Mouse (Mus musculus) lung, embryonic 15.5 days (tissue): Measurements from ENCODE around the gene Slc16a8. TPM values are rescaled to one million over a fixed set of nuclear protein-coding genes. Genes with fewer than 3 reads are reported as not detected.

ENCODE experiments used
- ATAC-seq: fragments of 200-750 bp; cut with Nextera tagmentation; 2 replicates; pipeline ENCODE4 v1.8.0; 2017; ENCODE audit warnings: moderate number of reproducible peaks, borderline replicate concordance; ENCODE audit not compliant: low FRiP score, low TSS enrichment; ENCODE audit errors: extremely low read depth
- H3K27ac ChIP-seq: fragments of 300-500 bp; sonication (generic); 2 replicates; pipeline ENCODE4 v1.5.1; 2015; ENCODE audit warnings: moderate library complexity, mild to moderate bottlenecking, inconsistent platforms
- H3K27me3 ChIP-seq: fragments of 300-500 bp; sonication (generic); 2 replicates; pipeline ENCODE4 v1.6.1; 2015; ENCODE audit warnings: inconsistent platforms
- H3K36me3 ChIP-seq: fragments of 300-500 bp; sonication (generic); 2 replicates; pipeline ENCODE4 v1.6.1; 2015; ENCODE audit warnings: inconsistent platforms
- H3K4me1 ChIP-seq: fragments of 300-500 bp; sonication (generic); 2 replicates; pipeline ENCODE4 v1.6.1; 2015; ENCODE audit warnings: inconsistent platforms
- H3K4me2 ChIP-seq: fragments of 300-500 bp; sonication (generic); 2 replicates; pipeline ENCODE4 v1.6.1; 2015; ENCODE audit warnings: inconsistent platforms, mild to moderate bottlenecking, moderate library complexity
- H3K4me3 ChIP-seq: fragments of 300-500 bp; sonication (generic); 2 replicates; pipeline ENCODE4 v1.5.1; 2015; ENCODE audit warnings: mild to moderate bottlenecking, inconsistent platforms
- H3K9ac ChIP-seq: fragments of 300-500 bp; sonication (generic); 2 replicates; pipeline ENCODE4 v1.6.1; 2015; ENCODE audit warnings: inconsistent platforms
- H3K9me3 ChIP-seq: fragments of 300-500 bp; sonication (generic); 2 replicates; pipeline ENCODE4 v1.6.1; 2016; ENCODE audit warnings: inconsistent platforms
- WGBS: fragments of 180-500 bp; shearing (Covaris S2); methylation state at CpG from one replicate; pipeline ENCODE4 v1.1.7; 2015; 5-methylcytosine and 5-hydroxymethylcytosine counted together
- polyA plus RNA-seq: library from polyadenylated mRNA; unstranded; fragments of >200 nt; fragmentation: Nextera tagmentation; extraction: Ambion mirVana; gene quantifications from 2 replicates; pipeline ENCODE4 v1.2.1, GENCODE M21; 2015

Gene Slc16a8
- 0.21 and 0.24 TPM in 2 replicates for polyA plus RNA-seq

DNA sequence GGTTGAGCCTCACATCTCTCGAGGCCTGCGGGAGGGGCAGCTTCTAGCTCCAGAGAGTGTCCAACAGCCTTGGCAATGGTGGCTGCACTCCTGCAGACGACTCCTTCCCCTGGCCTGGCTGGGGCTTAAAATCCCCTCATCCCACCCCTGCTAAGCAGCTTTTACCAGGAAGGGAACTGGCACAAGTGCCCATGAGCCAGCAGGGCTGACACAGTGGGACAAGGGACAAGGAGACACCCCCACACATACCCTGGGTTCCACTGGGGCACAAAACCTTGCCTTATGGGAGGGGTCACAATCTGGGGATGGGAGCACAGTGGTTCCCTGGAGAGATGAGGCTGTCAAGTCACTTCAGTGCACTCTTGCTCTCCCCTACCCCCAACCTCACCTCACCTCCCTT, at the start of gene Slc16a8:
Slc16a8 (minus strand) TSS at position 101 of the 400 bp plus-strand sequence.
- 24% methylated on average over 3 of the region's 3 CpGs for WGBS
- no peak within 1 kb of the TSS for H3K9ac ChIP-seq
- no peaks in the 10 kb centered on the region for H3K36me3 ChIP-seq
- no peak within 1 kb of the TSS for H3K4me3 ChIP-seq
- no peak for ATAC-seq
- H3K4me2 ChIP-seq = no peak within 1 kb of the TSS
- H3K27me3 ChIP-seq = peaks cover 58% of the 10 kb centered on the region
- H3K9me3 ChIP-seq = no peaks in the 10 kb centered on the region
- H3K27ac ChIP-seq = no peak within 1 kb of the TSS
- peaks cover 18% of the 10 kb centered on the region for H3K4me1 ChIP-seq

DNA sequence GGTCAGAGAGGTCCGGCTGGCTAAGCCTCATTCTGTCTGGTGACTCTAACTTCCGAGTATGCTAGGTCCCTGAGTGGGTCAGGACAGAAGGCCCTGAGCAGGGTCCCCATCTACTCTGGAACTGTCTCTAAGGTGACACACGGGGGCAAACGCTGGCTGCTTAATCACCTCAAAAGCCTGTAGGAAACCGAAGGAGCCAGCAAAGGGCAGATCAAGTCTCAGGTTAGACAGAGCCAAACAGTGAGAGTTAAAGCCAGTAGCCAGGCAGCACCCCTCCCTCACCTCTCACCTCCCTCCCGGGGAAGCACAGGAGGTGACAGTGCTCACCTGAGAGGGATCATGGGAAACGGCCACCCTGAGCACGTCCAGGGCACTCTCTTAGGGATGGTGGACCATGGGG, 49.2 kb upstream of the Slc16a8 start:
- H3K4me3 ChIP-seq = no peak overlapping the region
- peaks cover 6% of the 10 kb centered on the region; the same call in 1 of the 2 replicates for H3K4me1 ChIP-seq
- H3K4me2 ChIP-seq = no peak overlapping the region
- H3K36me3 ChIP-seq = peaks cover 9% of the 10 kb centered on the region; the same call in 1 of the 2 replicates
- no peak for ATAC-seq
- 79% methylated on average over 8 of the region's 8 CpGs for WGBS
- H3K9me3 ChIP-seq = no peaks in the 10 kb centered on the region
- H3K27ac ChIP-seq = no peak overlapping the region
- H3K27me3 ChIP-seq = no peaks in the 10 kb centered on the region
- H3K9ac ChIP-seq = no peak overlapping the region

DNA sequence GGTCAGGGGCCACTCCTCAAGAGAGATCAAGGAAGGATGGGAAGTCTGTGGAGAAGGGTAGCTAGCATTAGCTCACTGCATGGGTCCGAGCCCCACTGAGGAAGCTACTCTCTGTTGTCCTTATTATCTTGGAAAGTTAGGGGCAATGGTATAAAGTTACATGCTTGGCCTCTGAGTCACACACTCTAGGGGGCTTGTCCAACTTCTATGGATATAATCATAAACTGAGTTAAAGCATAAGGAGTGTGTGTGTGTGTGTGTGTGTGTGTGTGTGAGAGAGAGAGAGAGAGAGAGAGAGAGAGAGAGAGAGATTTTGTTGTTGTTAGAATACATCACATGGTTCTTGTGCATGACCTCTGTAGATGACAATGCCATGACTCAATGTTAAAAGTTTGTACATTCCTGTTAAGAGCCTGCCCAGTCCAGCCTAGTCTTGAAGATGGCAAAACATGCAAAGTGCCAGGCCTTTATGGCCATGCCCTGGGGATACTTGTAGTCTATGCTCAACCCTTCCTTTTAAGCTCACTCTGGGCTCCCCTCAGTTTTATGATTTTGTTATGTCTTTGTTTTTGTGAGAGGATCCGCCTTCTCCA, 45.1 kb upstream of the Slc16a8 start:
- Histone ChIP-seq H3K36me3 (peaks cover 5% of the 10 kb centered on the region; the same call in 1 of the 2 replicates), H3K4me1 (peaks cover 13% of the 10 kb centered on the region; the same call in 1 of the 2 replicates), H3K9me3 (no peaks in the 10 kb centered on the region), H3K27me3 (no peaks in the 10 kb centered on the region), H3K4me3 (no peak overlapping the region), H3K9ac (no peak overlapping the region), H3K27ac (no peak overlapping the region), H3K4me2 (no peak overlapping the region)
- no peak for ATAC-seq
- 79% methylated on average over 2 of the region's 2 CpGs for WGBS

DNA sequence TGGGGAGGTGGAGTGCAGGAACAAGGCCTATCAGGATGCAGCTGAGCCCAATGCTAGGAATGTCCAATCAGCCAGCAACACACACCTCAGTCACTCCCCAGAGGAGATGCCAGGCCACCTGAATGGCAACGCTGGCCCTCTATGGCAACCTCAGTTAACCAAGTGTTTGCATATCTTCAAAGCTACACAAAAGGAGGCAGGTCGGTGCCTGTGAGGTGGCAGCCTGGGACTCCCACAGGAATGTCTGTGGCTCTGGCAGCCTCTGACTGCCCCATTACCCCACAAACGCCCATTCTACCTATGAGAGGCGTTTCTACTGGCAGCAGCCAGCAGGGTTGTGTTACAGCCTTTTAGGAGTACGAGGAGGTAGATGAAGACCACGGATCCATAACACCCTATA, 44.0 kb upstream of the Slc16a8 start:
- no peak overlapping the region for H3K4me3 ChIP-seq
- H3K9ac ChIP-seq = no peak overlapping the region
- WGBS = 68% methylated on average over 6 of the region's 6 CpGs
- H3K36me3 ChIP-seq = peaks cover 5% of the 10 kb centered on the region; the same call in 1 of the 2 replicates
- ATAC-seq = peak; percentile 51; the same call in 1 of the 2 replicates
- peak overlapping the region; percentile 37; the same call in 1 of the 2 replicates for H3K27ac ChIP-seq
- no peak overlapping the region for H3K4me2 ChIP-seq
- no peaks in the 10 kb centered on the region for H3K27me3 ChIP-seq
- H3K9me3 ChIP-seq = no peaks in the 10 kb centered on the region
- peaks cover 13% of the 10 kb centered on the region; the same call in 1 of the 2 replicates for H3K4me1 ChIP-seq

- H3K4me1 ChIP-seq = no peaks in the 10 kb centered on the region
- H3K4me3 ChIP-seq = no peak overlapping the region
- H3K9ac ChIP-seq = no peak overlapping the region
- H3K9me3 ChIP-seq = no peaks in the 10 kb centered on the region
- H3K4me2 ChIP-seq = no peak overlapping the region
- ATAC-seq = no peak
- H3K27ac ChIP-seq = no peak overlapping the region
- WGBS = 88% methylated on average over 9 of the region's 9 CpGs
- H3K27me3 ChIP-seq = no peaks in the 10 kb centered on the region
- peaks cover 3% of the 10 kb centered on the region; the same call in 1 of the 2 replicates for H3K36me3 ChIP-seq
Measured at GRCm38 (mm10) chr15:79292779-79293178, 38.2 kb upstream of the Slc16a8 start.

GRCm38 (mm10) chr15:79290340-79290739, 35.8 kb upstream of the Slc16a8 start:
- H3K4me3 ChIP-seq = no peak overlapping the region
- no peak for ATAC-seq

GRCm38 (mm10) chr15:79289441-79289840, 34.9 kb upstream of the Slc16a8 start:
- no peaks in the 10 kb centered on the region for H3K9me3 ChIP-seq
- no peak overlapping the region for H3K4me3 ChIP-seq
- no peak for ATAC-seq
- H3K4me2 ChIP-seq = no peak overlapping the region
- H3K27ac ChIP-seq = no peak overlapping the region
- H3K9ac ChIP-seq = no peak overlapping the region
- WGBS = 82% methylated on average over 12 of the region's 12 CpGs
- peaks cover 5% of the 10 kb centered on the region; the same call in 1 of the 2 replicates for H3K4me1 ChIP-seq
- H3K36me3 ChIP-seq = no peaks in the 10 kb centered on the region
- H3K27me3 ChIP-seq = no peaks in the 10 kb centered on the region

More at GRCm38 (mm10) chr15:79290340-79290739, 35.8 kb upstream of the Slc16a8 start:
- no peak overlapping the region for H3K27ac ChIP-seq
- no peak overlapping the region for H3K4me2 ChIP-seq
- no peaks in the 10 kb centered on the region for H3K27me3 ChIP-seq
- H3K9me3 ChIP-seq = no peaks in the 10 kb centered on the region
- H3K36me3 ChIP-seq = no peaks in the 10 kb centered on the region
- WGBS = 83% methylated on average over 3 of the region's 3 CpGs
- H3K9ac ChIP-seq = no peak overlapping the region
- H3K4me1 ChIP-seq = peaks cover 3% of the 10 kb centered on the region; the same call in 1 of the 2 replicates

DNA sequence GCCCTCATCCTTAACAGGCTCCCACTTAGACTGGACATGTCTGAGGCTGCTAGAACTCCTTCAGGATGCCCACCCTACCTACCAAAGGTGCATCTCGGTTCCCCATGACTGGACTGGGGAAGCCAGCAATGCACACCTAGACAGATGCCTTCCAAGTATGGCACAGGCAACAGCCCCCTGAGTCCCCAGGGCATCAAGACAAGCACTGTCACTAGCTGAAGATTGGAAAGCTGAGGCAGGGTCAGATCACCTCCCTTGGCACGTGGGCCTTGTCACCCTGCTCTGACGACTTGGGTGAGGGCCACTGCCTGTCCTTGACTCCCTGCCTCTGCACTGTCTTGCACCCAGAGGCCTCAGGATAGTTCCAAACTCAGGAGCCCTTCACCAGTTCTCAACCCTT, 33.8 kb upstream of the Slc16a8 start:
- Histone ChIP-seq H3K9ac (no peak overlapping the region), H3K4me1 (peaks cover 5% of the 10 kb centered on the region; the same call in 1 of the 2 replicates), H3K27me3 (no peaks in the 10 kb centered on the region), H3K36me3 (no peaks in the 10 kb centered on the region), H3K4me2 (no peak overlapping the region), H3K9me3 (no peaks in the 10 kb centered on the region), H3K27ac (no peak overlapping the region), H3K4me3 (no peak overlapping the region)
- WGBS = 75% methylated on average over 3 of the region's 3 CpGs
- no peak for ATAC-seq

DNA sequence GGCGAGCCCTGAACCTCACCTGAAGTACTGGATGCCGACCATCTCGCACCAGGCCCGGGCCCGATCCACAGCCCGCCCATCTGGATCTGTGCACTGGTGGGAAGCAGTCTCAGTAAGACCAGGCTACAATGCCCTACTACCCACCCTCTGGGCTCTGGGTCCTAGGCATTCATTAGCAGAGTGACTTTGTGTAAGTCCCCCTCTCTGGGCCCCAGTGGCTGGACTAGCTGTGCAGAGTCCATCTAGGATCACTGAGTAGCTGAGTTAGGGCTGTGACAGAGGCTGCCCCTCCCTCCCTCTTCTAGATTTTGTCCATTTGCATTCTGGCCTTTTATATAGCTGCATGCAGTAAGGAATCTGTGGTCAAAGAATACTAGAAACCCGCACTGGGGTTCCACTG, 32.5 kb upstream of the Slc16a8 start:
- Histone ChIP-seq H3K9me3 (no peaks in the 10 kb centered on the region), H3K36me3 (no peaks in the 10 kb centered on the region), H3K4me2 (no peak overlapping the region), H3K27me3 (no peaks in the 10 kb centered on the region), H3K27ac (no peak overlapping the region), H3K9ac (no peak overlapping the region), H3K4me1 (peaks cover 8% of the 10 kb centered on the region; the same call in 1 of the 2 replicates), H3K4me3 (no peak overlapping the region)
- no peak for ATAC-seq
- WGBS = 92% methylated on average over 7 of the region's 7 CpGs

- Histone ChIP-seq H3K4me2 (no peak overlapping the region), H3K9ac (no peak overlapping the region), H3K9me3 (no peaks in the 10 kb centered on the region), H3K4me1 (peaks cover 16% of the 10 kb centered on the region; the same call in 1 of the 2 replicates), H3K36me3 (no peaks in the 10 kb centered on the region), H3K27ac (no peak overlapping the region), H3K27me3 (no peaks in the 10 kb centered on the region), H3K4me3 (no peak overlapping the region)
- 74% methylated on average over 7 of the region's 7 CpGs for WGBS
- ATAC-seq = no peak
Measured at GRCm38 (mm10) chr15:79286141-79286540, 31.6 kb upstream of the Slc16a8 start.

DNA sequence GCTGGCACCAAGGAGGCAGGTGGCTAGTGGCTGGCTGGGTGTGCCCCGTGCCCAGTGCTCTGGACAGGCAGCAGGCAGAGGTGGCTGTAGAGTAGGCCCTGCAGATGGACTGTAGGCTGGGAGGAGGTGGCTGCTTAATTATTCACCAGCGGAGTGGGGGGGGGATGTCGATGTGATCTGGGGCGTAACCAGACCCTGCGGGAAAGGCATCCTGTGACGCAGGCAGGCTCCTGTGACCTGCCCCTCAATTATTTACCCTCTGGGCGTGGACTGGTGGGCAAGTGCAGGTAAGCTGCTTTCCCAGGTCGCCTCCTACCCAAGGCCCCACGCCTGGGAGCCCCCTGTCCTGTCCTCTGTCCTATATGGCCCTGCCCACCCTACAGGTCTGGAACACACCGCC, 30.8 kb upstream of the Slc16a8 start, which contains the start of gene Baiap2l2:
Baiap2l2 (minus strand) TSS at position 139 of the 400 bp plus-strand sequence.
- peak; percentile 15; the same call in 1 of the 2 replicates for ATAC-seq
- H3K27me3 ChIP-seq = no peaks in the 10 kb centered on the region
- H3K4me1 ChIP-seq = peaks cover 16% of the 10 kb centered on the region; the same call in 1 of the 2 replicates
- H3K27ac ChIP-seq = no peak within 1 kb of the TSS
- H3K4me3 ChIP-seq = no peak within 1 kb of the TSS
- H3K4me2 ChIP-seq = no peak within 1 kb of the TSS
- H3K36me3 ChIP-seq = no peaks in the 10 kb centered on the region
- no peaks in the 10 kb centered on the region for H3K9me3 ChIP-seq
- H3K9ac ChIP-seq = no peak within 1 kb of the TSS
- WGBS = 52% methylated on average over 10 of the region's 10 CpGs

GRCm38 (mm10) chr15:79283371-79283770, 28.8 kb upstream of the Slc16a8 start:
- WGBS = 73% methylated on average over 4 of the region's 4 CpGs
- ATAC-seq = no peak

More at GRCm38 (mm10) chr15:79283371-79283770, 28.8 kb upstream of the Slc16a8 start:
- H3K27ac ChIP-seq = no peak overlapping the region
- H3K36me3 ChIP-seq = no peaks in the 10 kb centered on the region
- H3K9me3 ChIP-seq = no peaks in the 10 kb centered on the region
- H3K4me2 ChIP-seq = no peak overlapping the region
- H3K9ac ChIP-seq = no peak overlapping the region
- no peaks in the 10 kb centered on the region for H3K27me3 ChIP-seq
- H3K4me1 ChIP-seq = peaks cover 16% of the 10 kb centered on the region; the same call in 1 of the 2 replicates
- H3K4me3 ChIP-seq = no peak overlapping the region
